In genomic region chr4:43398829-43399331, GRCm38 (mm10) we compare ENCODE assay signal across 8 mouse cellular contexts. TPM values are rescaled to one million over a fixed set of nuclear protein-coding genes. Genes with fewer than 3 reads are reported as not detected.
DNase-seq lines count a peak whose midpoint lies in the region; ATAC-seq and TF ChIP-seq lines count a peak whose summit lies in the region.

No protein-coding gene starts in this region.

- peak; percentile 24 for ATAC-seq in frontal cortex, adult (ENCODE audit: low TSS enrichment)
- ATAC-seq in hindbrain, postnatal 0 days: peak; percentile 81

- H3K4me2 ChIP-seq in hindbrain, postnatal 0 days (ENCODE audit: low read depth, low read length): peak overlapping the region; percentile 38

- no peaks in the 10 kb centered on the region for H3K36me3 ChIP-seq in hindbrain, postnatal 0 days (ENCODE audit: insufficient read depth, low read length)

- H3K4me1 ChIP-seq in hindbrain, postnatal 0 days (ENCODE audit: insufficient read depth, low read length): peaks cover 17% of the 10 kb centered on the region; the same call in 1 of the 2 replicates

- H3K9me3 ChIP-seq in hindbrain, postnatal 0 days (ENCODE audit: low read length): no peaks in the 10 kb centered on the region

- no peak for TF ChIP-seq CTCF in gastrocnemius, adult 2 months (IDR thresholded peaks at IDR 0.05)
- TF ChIP-seq CTCF in hindbrain, postnatal 0 days (IDR thresholded peaks at IDR 0.05; ENCODE audit: low read depth): no peak

- WGBS in hindbrain, postnatal 0 days: 36% methylated on average over 17 of the region's 17 CpGs

- DNase-seq in frontal cortex, postnatal 25 days (ENCODE audit: low spot score in 2 of 2): no peak
- DNase-seq in adrenal gland, postnatal 10 days: peak; percentile 83
- DNase-seq in gastrocnemius, adult 2 months: peak; percentile 81
- DNase-seq in hindbrain, postnatal 0 days (ENCODE audit: low spot score): peak; percentile 74
- DNase-seq in lung, postnatal 14 days: peak; percentile 73
- peak; percentile 52 for DNase-seq in yolk sac, embryonic 10.5 days (ENCODE audit: low spot score)
- no peak for DNase-seq in T-cell, adult 2 months (ENCODE audit: low spot score)

- H3K4me3 ChIP-seq in gastrocnemius, adult 2 months: peak overlapping the region; percentile 65
- no peak overlapping the region for H3K4me3 ChIP-seq in hindbrain, postnatal 0 days (ENCODE audit: low read length)

- intact Hi-C loops in gastrocnemius, adult 2 months (cut with DNase I): no loop called here

- H3K27ac ChIP-seq in gastrocnemius, adult 2 months: peak overlapping the region; percentile 95
- peak overlapping the region; percentile 71 for H3K27ac ChIP-seq in hindbrain, postnatal 0 days

- H3K9ac ChIP-seq in hindbrain, postnatal 0 days (replicated peaks; ENCODE audit: low read length): 0 out of 2 replicates have a peak overlapping the region, but pooled peaks have one; percentile 9

- no peaks in the 10 kb centered on the region for H3K27me3 ChIP-seq in hindbrain, postnatal 0 days (ENCODE audit: insufficient read depth, low read length)

RNA-seq across cellular contexts. Expression of gene Rusc2, which starts 17.1 kb away (rescaled TPM):
- 10 to 100 TPM; 29.9 to 32.1 TPM for total RNA-seq in adrenal gland, postnatal 10 days (2021)
- total RNA-seq in gastrocnemius, adult 2 months (2021): 10 to 100 TPM; 19.0 to 29.6 TPM
- 151 and 189 TPM in 2 replicates for total RNA-seq in hindbrain, postnatal 0 days (2014; rRNA removed)
- polyA plus RNA-seq in hindbrain, postnatal 0 days (2015; fragmentation: Nextera tagmentation; extraction: Ambion mirVana): 51.3 and 63.8 TPM in 2 replicates

RNA-seq across cellular contexts. Expression of gene Fam166b, which starts 30.1 kb away (rescaled TPM):
- under 1 TPM; 0.27 to 0.97 TPM for total RNA-seq in adrenal gland, postnatal 10 days (2021)
- total RNA-seq in gastrocnemius, adult 2 months (2021): not detected
- total RNA-seq in hindbrain, postnatal 0 days (2014; rRNA removed): 0.61 and 1.4 TPM in 2 replicates
- polyA plus RNA-seq in hindbrain, postnatal 0 days (2015; fragmentation: Nextera tagmentation; extraction: Ambion mirVana): 1.6 TPM in 2 replicates

RNA-seq across cellular contexts. Expression of gene Tesk1, which starts 42.9 kb away (rescaled TPM):
- total RNA-seq in adrenal gland, postnatal 10 days (2021): 10 to 100 TPM; 55.3 to 58.2 TPM
- total RNA-seq in gastrocnemius, adult 2 months (2021): 10 to 100 TPM; 55.7 to 57.8 TPM
- 157 and 171 TPM in 2 replicates for total RNA-seq in hindbrain, postnatal 0 days (2014; rRNA removed)
- polyA plus RNA-seq in hindbrain, postnatal 0 days (2015; fragmentation: Nextera tagmentation; extraction: Ambion mirVana): 16.2 and 17.8 TPM in 2 replicates

RNA-seq across cellular contexts. Expression of gene Cd72, which starts 55.5 kb away (rescaled TPM):
- 1 to 10 TPM; 1.9 to 3.2 TPM for total RNA-seq in adrenal gland, postnatal 10 days (2021)
- total RNA-seq in gastrocnemius, adult 2 months (2021): not detected
- not detected in 2 replicates for total RNA-seq in hindbrain, postnatal 0 days (2014; rRNA removed)
- polyA plus RNA-seq in hindbrain, postnatal 0 days (2015; fragmentation: Nextera tagmentation; extraction: Ambion mirVana): 4.4 and 4.7 TPM in 2 replicates

Comparison
In these comparisons a context has a peak if more than half of its experiments do, and no peak if none do; other contexts are left out.
1. DNase-seq: peak in adrenal gland, postnatal 10 days (single experiment), gastrocnemius, adult 2 months (single experiment), hindbrain, postnatal 0 days (single experiment), lung, postnatal 14 days (single experiment) and yolk sac, embryonic 10.5 days (single experiment); none in frontal cortex, postnatal 25 days (0 of 2) and T-cell, adult 2 months (single experiment).